Mouse (Mus musculus): Measurements from ENCODE around the gene Mdc1.

GRCm38 (mm10) chr17:35859371-35859770, 18.1 kb downstream of the Mdc1 start:
- TF ChIP-seq POLR2A (IDR thresholded peaks at IDR 0.05; ENCODE audit: low read depth, low read length): no peak
- no peak for TF ChIP-seq CTCF (IDR thresholded peaks at IDR 0.05; ENCODE audit: borderline replicate concordance, insufficient read depth, low read length)

Data from embryonic fibroblast, embryonic 13.5 days (primary cell).